Mouse (Mus musculus) left cerebral cortex, adult 8-10 months (tissue): ENCODE data around the gene Terb1. TPM values are rescaled to one million over a fixed set of nuclear protein-coding genes. Genes with fewer than 3 reads are reported as not detected.

Source experiments
- DNase-seq, 2 experiments: peaks; one replicate each; pipeline ENCODE4 v3.0.0; 2022; ENCODE audit warnings: low spot score in 2 of 2
- total RNA-seq, 4 experiments: library from RNA; stranded (reverse); gene quantifications; 2 replicates each; pipeline ENCODE4 v1.2.4; 2022

Gene Terb1
- total RNA-seq, 4 experiments from 2014 or later: 1.8 to 2.4 (median 2.1) TPM

- DNase-seq: no peak
Observed at GRCm38 (mm10) chr8:104412805-104413532, 96.7 kb downstream of the Terb1 start.

GRCm38 (mm10) chr8:104411972-104412371 lies 97.7 kb downstream of the Terb1 start:
- DNase-seq: no peak

- peak in 1 of 2 experiments; percentile 90 for DNase-seq
Observed at GRCm38 (mm10) chr8:104411468-104411867, 98.2 kb downstream of the Terb1 start.

GRCm38 (mm10) chr8:104410628-104411273 lies 99.0 kb downstream of the Terb1 start:
- DNase-seq: peak in 1 of 2 experiments; percentile 78

GRCm38 (mm10) chr8:104408328-104409110 lies 101.2 kb downstream of the Terb1 start:
- peak in 1 of 2 experiments; percentile 36 for DNase-seq

- DNase-seq: no peak
Observed at GRCm38 (mm10) chr8:104406340-104407128, 103.2 kb downstream of the Terb1 start.

- no peak for DNase-seq
Observed at GRCm38 (mm10) chr8:104405430-104406187, 104.1 kb downstream of the Terb1 start.

- DNase-seq: no peak
Observed at GRCm38 (mm10) chr8:104403596-104403995, 106.1 kb downstream of the Terb1 start.

Other genes starting within 250 kb of the Terb1 start
- gene Cmtm2a, start 216.7 kb downstream of the Terb1 start, total RNA-seq: not detected
- not detected for gene Gm45711, start 199.8 kb downstream of the Terb1 start, total RNA-seq
- not detected for gene Cmtm1, start 199.8 kb downstream of the Terb1 start, total RNA-seq
- not detected for gene Gm11020, start 188.3 kb downstream of the Terb1 start, total RNA-seq
- not detected for gene Cmtm2b, start 187.7 kb downstream of the Terb1 start, total RNA-seq
- 10 to 100 TPM; 10.1 to 18.4 (median 12.6) TPM for gene Cmtm3, start 170.5 kb downstream of the Terb1 start, total RNA-seq
- 10 to 100 TPM; 73.0 to 80.9 (median 75.9) TPM for gene Cmtm4, start 114.1 kb downstream of the Terb1 start, total RNA-seq
- gene Dync1li2, start 66.9 kb downstream of the Terb1 start, total RNA-seq: 100 to 1,000 TPM; 254 to 332 (median 270) TPM
- 10 to 100 TPM; 48.5 to 59.2 (median 55.1) TPM for gene Nae1, start 24.7 kb upstream of the Terb1 start, total RNA-seq
- gene Car7, start 24.8 kb upstream of the Terb1 start, total RNA-seq: 10 to 100 TPM; 22.8 to 28.3 (median 26.8) TPM
- gene Pdp2, start 81.5 kb upstream of the Terb1 start, total RNA-seq: 10 to 100 TPM in 3 of 4 experiments, 1 to 10 TPM in 1; 9.0 to 11.6 (median 10.4) TPM
- gene Cdh16, start 114.5 kb upstream of the Terb1 start, total RNA-seq: not detected
- 1 to 10 TPM; 2.0 to 3.3 (median 2.5) TPM for gene Rrad, start 121.4 kb upstream of the Terb1 start, total RNA-seq
- gene Ciao2b, start 132.1 kb upstream of the Terb1 start, total RNA-seq: 10 to 100 TPM; 28.4 to 34.8 (median 31.5) TPM
- not detected for gene Ces2a, start 224.1 kb upstream of the Terb1 start, total RNA-seq